Mouse (Mus musculus) lung, postnatal 0 days (tissue): ENCODE data around the gene Nos1.

Experiments used
- CTCF ChIP-seq: IDR thresholded peaks from 2 replicates; pipeline ENCODE4 v1.5.1; 2016; ENCODE audit warnings: antibody characterized with exemption, mild to moderate bottlenecking
- EP300 ChIP-seq: IDR thresholded peaks from 2 replicates; pipeline ENCODE4 v1.6.1; 2016; ENCODE audit warnings: antibody characterized with exemption, mild to moderate bottlenecking, control low read depth

DNA sequence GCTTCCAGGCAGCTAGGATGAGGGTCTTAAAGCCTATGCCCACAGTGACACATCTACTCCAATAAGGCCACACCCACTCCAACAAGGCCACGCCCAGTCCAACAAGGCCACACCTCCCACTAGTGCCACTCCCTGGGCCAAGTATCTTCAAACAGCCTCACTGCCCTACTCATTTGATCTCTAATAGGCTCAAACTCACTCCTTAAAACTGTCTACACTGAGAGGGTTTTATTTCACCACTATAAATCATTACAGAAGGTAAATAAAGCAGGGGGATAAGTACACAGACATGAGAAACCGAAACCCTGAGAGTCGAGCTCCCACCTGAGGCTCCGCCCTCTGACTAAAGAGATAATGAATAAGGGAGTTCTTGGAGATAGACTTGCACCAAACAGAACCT, 128.7 kb downstream of the Nos1 start:
- TF ChIP-seq CTCF (no peak), EP300 (no peak)
